ENCODE assay signal across 8 mouse cellular contexts in genomic region chr8:119384478-119384877, GRCm38 (mm10). TPM values are rescaled to one million over a fixed set of nuclear protein-coding genes. Genes with fewer than 3 reads are reported as not detected.
DNase-seq lines count a peak whose midpoint lies in the region; ATAC-seq and TF ChIP-seq lines count a peak whose summit lies in the region.

No protein-coding gene starts in this region.

- no peak overlapping the region for H3K4me2 ChIP-seq in midbrain, embryonic 11.5 days
- H3K4me2 ChIP-seq in midbrain, embryonic 15.5 days, result no peak overlapping the region
- no peak overlapping the region for H3K4me2 ChIP-seq in midbrain, embryonic 13.5 days (replicated peaks)
- no peak overlapping the region for H3K4me2 ChIP-seq in stomach, postnatal 0 days (replicated peaks; ENCODE audit: low read depth)

- no peaks in the 10 kb centered on the region for H3K9me3 ChIP-seq in midbrain, embryonic 11.5 days (ENCODE audit: control insufficient read depth, low read length)
- no peaks in the 10 kb centered on the region for H3K9me3 ChIP-seq in midbrain, embryonic 15.5 days
- no peaks in the 10 kb centered on the region for H3K9me3 ChIP-seq in midbrain, embryonic 13.5 days
- no peaks in the 10 kb centered on the region for H3K9me3 ChIP-seq in stomach, postnatal 0 days (ENCODE audit: control insufficient read depth, low read length)

- TF ChIP-seq CTCF in stomach, postnatal 0 days (IDR thresholded peaks at IDR 0.05; ENCODE audit: low read depth), result peak; percentile 81

- H3K27ac ChIP-seq in midbrain, embryonic 11.5 days (ENCODE audit: low read depth, low read length), result no peak overlapping the region
- H3K27ac ChIP-seq in midbrain, embryonic 15.5 days, result no peak overlapping the region
- H3K27ac ChIP-seq in midbrain, embryonic 13.5 days, result no peak overlapping the region
- no peak overlapping the region for H3K27ac ChIP-seq in stomach, postnatal 0 days (replicated peaks)

- no peaks in the 10 kb centered on the region for H3K4me1 ChIP-seq in midbrain, embryonic 11.5 days (ENCODE audit: control insufficient read depth, insufficient read depth, low read length)
- H3K4me1 ChIP-seq in midbrain, embryonic 15.5 days, result no peaks in the 10 kb centered on the region
- H3K4me1 ChIP-seq in midbrain, embryonic 13.5 days (replicated peaks), result no peaks in the 10 kb centered on the region
- no peaks in the 10 kb centered on the region for H3K4me1 ChIP-seq in stomach, postnatal 0 days (replicated peaks; ENCODE audit: control insufficient read depth, insufficient read depth)

- no peak overlapping the region for H3K9ac ChIP-seq in midbrain, embryonic 11.5 days (ENCODE audit: low read length)
- no peak overlapping the region for H3K9ac ChIP-seq in midbrain, embryonic 15.5 days
- H3K9ac ChIP-seq in midbrain, embryonic 13.5 days (replicated peaks), result no peak overlapping the region
- no peak overlapping the region for H3K9ac ChIP-seq in stomach, postnatal 0 days (ENCODE audit: low read length)

- WGBS in midbrain, embryonic 11.5 days, result 26% methylated on average over 10 of the region's 10 CpGs
- 24% methylated on average over 10 of the region's 10 CpGs for WGBS in midbrain, embryonic 15.5 days
- WGBS in midbrain, embryonic 13.5 days, result 24% methylated on average over 10 of the region's 10 CpGs
- WGBS in stomach, postnatal 0 days, result 21% methylated on average over 10 of the region's 10 CpGs

- peak; percentile 98 for DNase-seq in midbrain, embryonic 11.5 days (ENCODE audit: low spot score, missing footprints)
- peak; percentile 64 to 68 for DNase-seq in adrenal gland, adult 18-20 months (ENCODE audit: low spot score in 2 of 2)
- DNase-seq in embryo, embryonic 11.5 days (ENCODE audit: low read depth, low spot score), result peak; percentile 47
- DNase-seq in layer of hippocampus, postnatal 36 days, result peak; percentile 57 to 78
- peak; percentile 72 for DNase-seq in stomach, postnatal 0 days (ENCODE audit: low spot score)

- no peak for TF ChIP-seq EP300 in stomach, postnatal 0 days (optimal IDR thresholded peaks at IDR 0.05)

- ATAC-seq in midbrain, embryonic 11.5 days (ENCODE audit: low FRiP score), result no peak
- ATAC-seq in midbrain, embryonic 15.5 days (replicated peaks), result no peak
- peak; percentile 60 to 78; a peak in 3 of 4 replicates for ATAC-seq in hematopoietic stem cell, adult 5-6 weeks (replicated peaks in 1 of 2; ENCODE audit: insufficient read depth in 1 of 2, low FRiP score in 2 of 2, low TSS enrichment in 1 of 2, low read depth in 1 of 2, poor library complexity in 2 of 2, severe bottlenecking in 2 of 2)
- peak; percentile 50; the same call in 1 of the 2 replicates for ATAC-seq in midbrain, embryonic 13.5 days
- ATAC-seq in stomach, postnatal 0 days (ENCODE audit: low FRiP score, low TSS enrichment), result 0 out of 2 replicates have a peak, but pooled peaks have one; percentile 29

- H3K36me3 ChIP-seq in midbrain, embryonic 11.5 days (ENCODE audit: control insufficient read depth, insufficient read depth, low read length), result no peaks in the 10 kb centered on the region
- H3K36me3 ChIP-seq in midbrain, embryonic 15.5 days (replicated peaks), result no peaks in the 10 kb centered on the region
- no peaks in the 10 kb centered on the region for H3K36me3 ChIP-seq in midbrain, embryonic 13.5 days
- H3K36me3 ChIP-seq in stomach, postnatal 0 days (ENCODE audit: control insufficient read depth, insufficient read depth, low read length), result no peaks in the 10 kb centered on the region

- H3K4me3 ChIP-seq in midbrain, embryonic 11.5 days (ENCODE audit: low read depth, low read length), result no peak overlapping the region
- H3K4me3 ChIP-seq in midbrain, embryonic 15.5 days, result no peak overlapping the region
- H3K4me3 ChIP-seq in midbrain, embryonic 13.5 days (replicated peaks), result no peak overlapping the region
- no peak overlapping the region for H3K4me3 ChIP-seq in stomach, postnatal 0 days (ENCODE audit: low read depth, low read length)

- no peaks in the 10 kb centered on the region for H3K27me3 ChIP-seq in midbrain, embryonic 11.5 days (ENCODE audit: control insufficient read depth, insufficient read depth, low read length)
- H3K27me3 ChIP-seq in midbrain, embryonic 15.5 days (replicated peaks), result no peaks in the 10 kb centered on the region
- H3K27me3 ChIP-seq in midbrain, embryonic 13.5 days, result 0 out of 2 replicates have a peak, but pooled peaks cover 4% of the 10 kb centered on the region
- no peaks in the 10 kb centered on the region for H3K27me3 ChIP-seq in stomach, postnatal 0 days (ENCODE audit: control insufficient read depth, insufficient read depth, low read length)

RNA-seq across cellular contexts. Expression of gene Mlycd, which starts 10.2 kb away (rescaled TPM):
- 11.3 and 11.6 TPM in 2 replicates for polyA plus RNA-seq in midbrain, embryonic 11.5 days (2014; fragmentation: Nextera tagmentation; extraction: Ambion mirVana)
- 16.2 and 17.8 TPM in 2 replicates for polyA plus RNA-seq in midbrain, embryonic 15.5 days (2015; fragmentation: Nextera tagmentation; extraction: Ambion mirVana)
- total RNA-seq in adrenal gland, adult 18-20 months (2021), result 10 to 100 TPM; 51.7 to 57.8 TPM
- total RNA-seq in hematopoietic stem cell, adult 5-6 weeks (2017), result 4.1 and 10.1 TPM in 2 replicates
- 10 to 100 TPM; 26.5 to 28.6 TPM for total RNA-seq in layer of hippocampus, postnatal 36 days (2021)
- 11.8 and 13.8 TPM in 2 replicates for polyA plus RNA-seq in midbrain, embryonic 13.5 days (2015; fragmentation: Nextera tagmentation; extraction: Ambion mirVana)
- polyA plus RNA-seq in stomach, postnatal 0 days (2015; fragmentation: Nextera tagmentation; extraction: Ambion mirVana), result 22.0 and 24.0 TPM in 2 replicates

RNA-seq across cellular contexts. Expression of gene Hsbp1, which starts 40.2 kb away (rescaled TPM):
- 370 and 374 TPM in 2 replicates for polyA plus RNA-seq in midbrain, embryonic 11.5 days (2014; fragmentation: Nextera tagmentation; extraction: Ambion mirVana)
- 773 and 776 TPM in 2 replicates for polyA plus RNA-seq in midbrain, embryonic 15.5 days (2015; fragmentation: Nextera tagmentation; extraction: Ambion mirVana)
- total RNA-seq in adrenal gland, adult 18-20 months (2021), result 100 to 1,000 TPM; 189 to 201 TPM
- total RNA-seq in hematopoietic stem cell, adult 5-6 weeks (2017), result 99.6 and 101 TPM in 2 replicates
- total RNA-seq in layer of hippocampus, postnatal 36 days (2021), result 100 to 1,000 TPM; 346 to 354 TPM
- polyA plus RNA-seq in midbrain, embryonic 13.5 days (2015; fragmentation: Nextera tagmentation; extraction: Ambion mirVana), result 582 and 588 TPM in 2 replicates
- 245 and 246 TPM in 2 replicates for polyA plus RNA-seq in stomach, postnatal 0 days (2015; fragmentation: Nextera tagmentation; extraction: Ambion mirVana)

RNA-seq across cellular contexts. Expression of gene Osgin1, which starts 49.4 kb away (rescaled TPM):
- 0.21 and 0.26 TPM in 2 replicates for polyA plus RNA-seq in midbrain, embryonic 11.5 days (2014; fragmentation: Nextera tagmentation; extraction: Ambion mirVana)
- 0.28 and 0.34 TPM in 2 replicates for polyA plus RNA-seq in midbrain, embryonic 15.5 days (2015; fragmentation: Nextera tagmentation; extraction: Ambion mirVana)
- total RNA-seq in adrenal gland, adult 18-20 months (2021), result 100 to 1,000 TPM; 161 to 218 TPM
- 7.1 and 8.5 TPM in 2 replicates for total RNA-seq in hematopoietic stem cell, adult 5-6 weeks (2017)
- total RNA-seq in layer of hippocampus, postnatal 36 days (2021), result under 1 TPM in 1 of 2 experiments, not detected in 1; 0.56 TPM
- polyA plus RNA-seq in midbrain, embryonic 13.5 days (2015; fragmentation: Nextera tagmentation; extraction: Ambion mirVana), result 0.10 and 0.28 TPM in 2 replicates
- polyA plus RNA-seq in stomach, postnatal 0 days (2015; fragmentation: Nextera tagmentation; extraction: Ambion mirVana), result 11.4 and 14.5 TPM in 2 replicates

Comparison
In these comparisons a context has a peak if more than half of its experiments do, and no peak if none do; other contexts are left out.
1. ATAC-seq: peak in hematopoietic stem cell, adult 5-6 weeks (2 of 2), midbrain, embryonic 13.5 days (single experiment) and stomach, postnatal 0 days (single experiment); none in midbrain, embryonic 11.5 days (single experiment) and midbrain, embryonic 15.5 days (single experiment).
2. DNase-seq: peak in every context shown above with its lines; median percentile 98 in midbrain, embryonic 11.5 days; 72 in stomach, postnatal 0 days; 68 in layer of hippocampus, postnatal 36 days; 66 in adrenal gland, adult 18-20 months; 47 in embryo, embryonic 11.5 days.